Comparison of ENCODE assay signal across 15 mouse cellular contexts in genomic region chr9:107663525-107663924, GRCm38 (mm10). TPM values are rescaled to one million over a fixed set of nuclear protein-coding genes. Genes with fewer than 3 reads are reported as not detected.
DNase-seq lines count a peak whose midpoint lies in the region; ATAC-seq lines count a peak whose summit lies in the region.
"Had no signal": no experiment of that assay in that cellular context is flagged by ENCODE, and none has a peak within 500 bp of the region (broad histone marks: within the 10 kb centered on the region; RNA-seq: fewer than 3 reads in every experiment).

No protein-coding gene starts in this region.

- H3K4me2 ChIP-seq in midbrain, embryonic 15.5 days = no peak overlapping the region
- peak overlapping the region; percentile 38 for H3K4me2 ChIP-seq in hindbrain, embryonic 16.5 days (ENCODE audit: low read length)
- H3K4me2 ChIP-seq in neural tube, embryonic 13.5 days = peak overlapping the region; percentile 24
- H3K4me2 ChIP-seq: kidney, embryonic 15.5 days had no signal

- H3K36me3 ChIP-seq in midbrain, embryonic 10.5 days = peaks cover 3% of the 10 kb centered on the region; the same call in 1 of the 2 replicates
- H3K36me3 ChIP-seq in midbrain, embryonic 15.5 days (replicated peaks) = no peaks in the 10 kb centered on the region
- H3K36me3 ChIP-seq in hindbrain, embryonic 16.5 days (ENCODE audit: control insufficient read depth, insufficient read depth, low read length) = no peaks in the 10 kb centered on the region
- no peaks in the 10 kb centered on the region for H3K36me3 ChIP-seq in neural tube, embryonic 13.5 days
- H3K36me3 ChIP-seq: kidney, embryonic 15.5 days had no signal

- H3K4me3 ChIP-seq in midbrain, embryonic 10.5 days = no peak overlapping the region; the same call in 1 of the 2 replicates
- no peak overlapping the region for H3K4me3 ChIP-seq in midbrain, embryonic 15.5 days
- H3K4me3 ChIP-seq in hindbrain, embryonic 16.5 days (ENCODE audit: low read length) = no peak overlapping the region
- no peak overlapping the region for H3K4me3 ChIP-seq in neural tube, embryonic 13.5 days
- H3K4me3 ChIP-seq: kidney, embryonic 15.5 days had no signal

- H3K27ac ChIP-seq in midbrain, embryonic 10.5 days (replicated peaks) = peak overlapping the region; percentile 72
- no peak overlapping the region for H3K27ac ChIP-seq in midbrain, embryonic 15.5 days
- H3K27ac ChIP-seq in hindbrain, embryonic 16.5 days (ENCODE audit: low read depth, low read length) = peak overlapping the region; percentile 19
- no peak overlapping the region; the same call in 1 of the 2 replicates for H3K27ac ChIP-seq in neural tube, embryonic 13.5 days (replicated peaks)
- H3K27ac ChIP-seq: kidney, embryonic 15.5 days; liver, embryonic 14.5 days; stomach, postnatal 0 days had no signal

- no peak for ATAC-seq in midbrain, embryonic 15.5 days (replicated peaks)
- ATAC-seq in hindbrain, embryonic 16.5 days = peak; percentile 29; the same call in 1 of the 2 replicates
- ATAC-seq in neural tube, embryonic 13.5 days (ENCODE audit: low read depth) = no peak
- ATAC-seq: Patski had no signal

- peak; percentile 36 for DNase-seq in embryo, embryonic 9.5 days (ENCODE audit: extremely low spot score)
- DNase-seq in embryo, embryonic 10 days (ENCODE audit: low spot score) = no peak
- DNase-seq in midbrain, embryonic 10.5 days (ENCODE audit: low spot score) = peak; percentile 49
- no peak for DNase-seq in urinary bladder, postnatal 14 days (ENCODE audit: low spot score)
- DNase-seq in cerebellum, adult 11 months = no peak
- DNase-seq: cerebellum, adult 8-10 months; lung, postnatal 36 days had no signal

- peaks cover 66% of the 10 kb centered on the region for H3K4me1 ChIP-seq in midbrain, embryonic 10.5 days
- peaks cover 30% of the 10 kb centered on the region for H3K4me1 ChIP-seq in midbrain, embryonic 15.5 days
- H3K4me1 ChIP-seq in hindbrain, embryonic 16.5 days (ENCODE audit: control insufficient read depth, insufficient read depth, low read depth, low read length) = peaks cover 34% of the 10 kb centered on the region
- H3K4me1 ChIP-seq in neural tube, embryonic 13.5 days (replicated peaks) = peaks cover 77% of the 10 kb centered on the region

- H3K27me3 ChIP-seq in midbrain, embryonic 10.5 days (ENCODE audit: low read depth, poor library complexity, severe bottlenecking) = peaks cover 48% of the 10 kb centered on the region
- H3K27me3 ChIP-seq in midbrain, embryonic 15.5 days (replicated peaks) = peaks cover 24% of the 10 kb centered on the region
- peaks cover 9% of the 10 kb centered on the region for H3K27me3 ChIP-seq in hindbrain, embryonic 16.5 days (replicated peaks; ENCODE audit: control insufficient read depth, insufficient read depth, low read length)
- peaks cover 36% of the 10 kb centered on the region for H3K27me3 ChIP-seq in neural tube, embryonic 13.5 days
- H3K27me3 ChIP-seq: Patski had no signal

- 42% methylated on average over 9 of the region's 9 CpGs for WGBS in midbrain, embryonic 10.5 days
- 45% methylated on average over 9 of the region's 9 CpGs for WGBS in midbrain, embryonic 15.5 days
- WGBS in hindbrain, embryonic 16.5 days = 35% methylated on average over 9 of the region's 9 CpGs
- 46% methylated on average over 9 of the region's 9 CpGs for WGBS in neural tube, embryonic 13.5 days

- no peak overlapping the region for H3K9ac ChIP-seq in midbrain, embryonic 15.5 days
- no peak overlapping the region for H3K9ac ChIP-seq in hindbrain, embryonic 16.5 days (ENCODE audit: low read depth, low read length)
- peak overlapping the region; percentile 23 for H3K9ac ChIP-seq in neural tube, embryonic 13.5 days
- H3K9ac ChIP-seq: kidney, embryonic 15.5 days; liver, embryonic 14.5 days had no signal

- H3K9me3 ChIP-seq in midbrain, embryonic 10.5 days (replicated peaks) = no peaks in the 10 kb centered on the region
- no peaks in the 10 kb centered on the region for H3K9me3 ChIP-seq in midbrain, embryonic 15.5 days
- no peaks in the 10 kb centered on the region for H3K9me3 ChIP-seq in hindbrain, embryonic 16.5 days (ENCODE audit: control insufficient read depth, low read length)
- H3K9me3 ChIP-seq in neural tube, embryonic 13.5 days = no peaks in the 10 kb centered on the region
- H3K9me3 ChIP-seq: kidney, embryonic 15.5 days had no signal

RNA-seq across cellular contexts. Expression of gene Slc38a3, which starts 5.8 kb away (rescaled TPM):
- polyA plus RNA-seq in midbrain, embryonic 10.5 days (2016; fragmentation: Nextera tagmentation; extraction: Ambion mirVana) = 9.3 and 11.6 TPM in 2 replicates
- 31.8 and 40.4 TPM in 2 replicates for polyA plus RNA-seq in midbrain, embryonic 15.5 days (2015; fragmentation: Nextera tagmentation; extraction: Ambion mirVana)
- 53.2 and 55.0 TPM in 2 replicates for polyA plus RNA-seq in hindbrain, embryonic 16.5 days (2015; fragmentation: Nextera tagmentation; extraction: Ambion mirVana)
- 23.9 and 25.6 TPM in 2 replicates for polyA plus RNA-seq in neural tube, embryonic 13.5 days (2015; fragmentation: Nextera tagmentation; extraction: Ambion mirVana)

RNA-seq across cellular contexts. Expression of gene Gnat1, which starts 16.0 kb away (rescaled TPM):
- 3.2 and 3.6 TPM in 2 replicates for polyA plus RNA-seq in midbrain, embryonic 10.5 days (2016; fragmentation: Nextera tagmentation; extraction: Ambion mirVana)
- polyA plus RNA-seq in midbrain, embryonic 15.5 days (2015; fragmentation: Nextera tagmentation; extraction: Ambion mirVana) = 2.1 and 2.2 TPM in 2 replicates
- polyA plus RNA-seq in hindbrain, embryonic 16.5 days (2015; fragmentation: Nextera tagmentation; extraction: Ambion mirVana) = 1.3 and 2.7 TPM in 2 replicates
- polyA plus RNA-seq in neural tube, embryonic 13.5 days (2015; fragmentation: Nextera tagmentation; extraction: Ambion mirVana) = 0.96 and 2.4 TPM in 2 replicates
- polyA plus RNA-seq: spleen, adult 2 months had no signal

RNA-seq across cellular contexts. Expression of gene Gnai2, which starts 28.4 kb away (rescaled TPM):
- 629 and 656 TPM in 2 replicates for polyA plus RNA-seq in midbrain, embryonic 10.5 days (2016; fragmentation: Nextera tagmentation; extraction: Ambion mirVana)
- 299 and 386 TPM in 2 replicates for polyA plus RNA-seq in midbrain, embryonic 15.5 days (2015; fragmentation: Nextera tagmentation; extraction: Ambion mirVana)
- polyA plus RNA-seq in hindbrain, embryonic 16.5 days (2015; fragmentation: Nextera tagmentation; extraction: Ambion mirVana) = 302 and 317 TPM in 2 replicates
- 350 and 384 TPM in 2 replicates for polyA plus RNA-seq in neural tube, embryonic 13.5 days (2015; fragmentation: Nextera tagmentation; extraction: Ambion mirVana)

RNA-seq across cellular contexts. Expression of gene Sema3f, which starts 46.8 kb away (rescaled TPM):
- 14.9 and 17.2 TPM in 2 replicates for polyA plus RNA-seq in midbrain, embryonic 10.5 days (2016; fragmentation: Nextera tagmentation; extraction: Ambion mirVana)
- polyA plus RNA-seq in midbrain, embryonic 15.5 days (2015; fragmentation: Nextera tagmentation; extraction: Ambion mirVana) = 26.0 and 31.2 TPM in 2 replicates
- polyA plus RNA-seq in hindbrain, embryonic 16.5 days (2015; fragmentation: Nextera tagmentation; extraction: Ambion mirVana) = 10.0 and 13.0 TPM in 2 replicates
- 12.2 and 13.2 TPM in 2 replicates for polyA plus RNA-seq in neural tube, embryonic 13.5 days (2015; fragmentation: Nextera tagmentation; extraction: Ambion mirVana)

RNA-seq across cellular contexts. Expression of gene Sema3b, which starts 54.5 kb away (rescaled TPM):
- 1.8 and 3.2 TPM in 2 replicates for polyA plus RNA-seq in midbrain, embryonic 10.5 days (2016; fragmentation: Nextera tagmentation; extraction: Ambion mirVana)
- polyA plus RNA-seq in midbrain, embryonic 15.5 days (2015; fragmentation: Nextera tagmentation; extraction: Ambion mirVana) = 4.3 and 4.9 TPM in 2 replicates
- 5.6 and 7.0 TPM in 2 replicates for polyA plus RNA-seq in hindbrain, embryonic 16.5 days (2015; fragmentation: Nextera tagmentation; extraction: Ambion mirVana)
- 6.5 and 9.0 TPM in 2 replicates for polyA plus RNA-seq in neural tube, embryonic 13.5 days (2015; fragmentation: Nextera tagmentation; extraction: Ambion mirVana)

Comparison
In these comparisons a context has a peak if more than half of its experiments do, and no peak if none do; other contexts are left out.
1. DNase-seq: peak in embryo, embryonic 9.5 days (single experiment) and midbrain, embryonic 10.5 days (single experiment); none in embryo, embryonic 10 days (single experiment), urinary bladder, postnatal 14 days (single experiment) and cerebellum, adult 11 months (single experiment).
2. H3K27ac ChIP-seq: peak in midbrain, embryonic 10.5 days (single experiment) and hindbrain, embryonic 16.5 days (single experiment); none in midbrain, embryonic 15.5 days (single experiment) and neural tube, embryonic 13.5 days (single experiment).